Mouse (Mus musculus): ENCODE results near the gene Cspg4.
A peak's percentile ranks its signal among the peaks of the same experiment; 100 is the strongest.

The Cspg4 gene

GRCm38 (mm10) chr9:56864832-56865231, at the start of gene Cspg4:
Gene Cspg4 (plus strand): TSS chr9:56865033.
- no peak for DNase-seq (ENCODE audit: low spot score in 2 of 2)

DNA sequence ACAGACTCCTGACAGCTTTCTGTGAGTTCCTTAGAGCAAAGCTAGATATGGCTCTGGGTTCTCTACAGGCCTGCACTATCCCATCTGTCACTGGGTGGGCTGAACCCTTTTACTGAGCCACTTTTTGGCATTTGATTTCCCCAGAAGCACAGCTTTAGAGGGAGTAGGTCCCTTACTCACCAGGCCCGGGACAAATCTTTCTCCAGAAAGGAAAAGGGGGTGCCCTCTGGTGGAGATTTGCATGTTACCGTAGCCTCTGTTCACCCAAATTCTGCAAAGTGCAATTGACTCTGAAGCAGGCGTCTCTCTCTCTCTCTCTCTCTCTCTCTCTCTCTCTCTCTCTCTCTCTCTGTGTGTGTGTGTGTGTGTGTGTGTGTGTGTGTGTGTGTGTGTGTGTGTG, 39.9 kb upstream of the Cspg4 start:
- no peak for DNase-seq (ENCODE audit: low spot score in 2 of 2)

DNA sequence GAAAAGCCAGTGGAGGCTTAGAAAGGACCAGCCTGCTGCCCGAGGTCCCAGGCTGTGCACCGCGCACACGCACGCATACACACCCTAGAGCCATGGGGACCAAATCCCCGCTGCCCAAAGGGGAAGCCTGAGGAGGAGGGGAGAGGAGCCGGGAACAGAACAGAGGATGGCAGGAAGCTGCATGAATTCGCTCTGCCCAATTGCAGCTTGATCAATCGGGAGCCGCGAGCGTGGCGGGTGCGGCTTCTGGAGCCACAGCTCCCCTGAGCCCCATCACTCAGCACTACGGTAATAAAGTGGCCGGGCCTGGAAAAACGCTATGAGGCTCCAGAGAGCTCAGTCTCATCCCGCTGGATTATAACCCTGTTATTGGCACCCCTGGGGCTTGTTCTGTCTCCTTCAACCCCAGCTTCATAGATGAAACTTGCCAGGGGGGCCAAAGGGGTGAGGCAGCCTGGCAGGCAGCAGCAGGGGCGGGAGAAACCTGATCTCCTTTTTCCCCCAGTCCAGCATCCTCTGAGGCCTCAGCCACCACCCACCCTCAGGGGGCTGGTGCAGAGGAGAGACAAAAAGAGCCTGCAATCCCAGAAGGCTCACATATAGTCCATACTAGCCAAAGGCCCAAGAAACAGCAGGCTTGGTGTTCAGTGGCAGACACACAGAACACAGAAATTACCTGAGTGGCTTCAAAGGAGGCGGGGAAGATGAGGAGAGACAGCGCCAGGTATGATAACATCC, 39.2 kb upstream of the Cspg4 start:
- no peak for DNase-seq (ENCODE audit: low spot score in 2 of 2)

GRCm38 (mm10) chr9:56828146-56828545, 36.7 kb upstream of the Cspg4 start:
- DNase-seq (ENCODE audit: low spot score in 2 of 2), result no peak

GRCm38 (mm10) chr9:56828841-56829240, 36.0 kb upstream of the Cspg4 start:
- no peak for DNase-seq (ENCODE audit: low spot score in 2 of 2)

GRCm38 (mm10) chr9:56830162-56830561, 34.7 kb upstream of the Cspg4 start:
- DNase-seq (ENCODE audit: low spot score in 2 of 2), result no peak

GRCm38 (mm10) chr9:56831904-56832303, 32.9 kb upstream of the Cspg4 start:
- no peak for DNase-seq (ENCODE audit: low spot score in 2 of 2)

DNA sequence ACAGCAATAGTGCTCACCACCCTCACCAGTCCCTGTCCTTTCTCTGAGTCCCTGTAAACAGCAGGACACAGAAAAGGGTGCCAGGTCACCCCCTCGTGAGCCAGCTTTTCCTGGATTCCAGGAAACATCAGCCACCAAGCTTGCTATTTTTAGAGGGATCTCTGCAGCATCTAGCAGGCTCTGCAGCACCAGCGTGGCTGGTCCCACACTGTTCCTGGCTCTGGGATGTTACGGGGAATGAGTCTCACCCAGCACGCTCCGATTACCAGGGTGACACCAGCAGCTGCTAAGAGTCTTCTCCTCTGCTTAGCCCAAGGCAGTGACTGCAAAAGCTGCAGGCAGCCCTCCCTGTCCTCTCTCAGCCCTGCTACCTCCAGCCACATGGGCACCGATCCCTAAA, 31.9 kb upstream of the Cspg4 start:
- DNase-seq (ENCODE audit: low spot score in 2 of 2), result no peak

DNA sequence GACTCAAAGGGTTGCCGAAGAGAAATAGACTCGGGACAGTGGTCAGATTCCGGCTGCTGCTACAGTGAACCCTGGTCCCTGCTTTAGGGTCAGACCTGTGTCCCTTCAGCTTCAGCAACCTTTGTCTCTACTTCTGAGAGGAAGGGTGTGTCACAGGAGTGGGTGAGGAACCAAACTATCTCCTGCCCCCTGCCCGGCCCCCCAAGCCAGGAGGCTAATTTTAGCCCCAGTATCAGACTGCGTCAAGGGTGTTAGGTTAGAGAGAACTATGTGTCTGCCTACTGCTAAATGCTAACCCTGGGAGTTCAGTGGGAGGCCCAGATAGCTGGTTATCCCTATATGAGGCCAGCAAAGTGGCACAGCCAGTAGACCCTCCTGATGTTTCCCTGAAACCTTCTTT, 29.7 kb upstream of the Cspg4 start:
- no peak for DNase-seq (ENCODE audit: low spot score in 2 of 2)

GRCm38 (mm10) chr9:56840721-56841120, 24.1 kb upstream of the Cspg4 start:
- DNase-seq (ENCODE audit: low spot score in 2 of 2), result no peak

DNA sequence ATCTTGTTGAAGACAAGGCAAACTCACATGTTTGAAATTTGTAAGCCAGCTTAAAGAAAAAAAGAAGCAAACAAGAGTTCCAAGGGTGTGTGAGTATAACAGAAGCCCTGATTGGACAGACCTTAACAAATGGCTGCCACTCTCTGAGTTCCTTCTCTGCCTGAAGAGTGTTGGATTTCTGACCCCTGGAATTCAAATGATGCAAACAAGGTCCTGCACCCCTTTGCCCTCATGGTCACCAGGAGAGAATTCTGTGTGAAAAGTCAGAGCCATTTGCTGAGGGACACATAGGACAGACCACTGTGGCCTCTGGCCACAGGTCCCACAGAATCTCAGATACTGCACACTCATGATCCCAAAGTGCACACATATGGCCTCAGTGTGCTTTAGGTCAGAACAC, 23.0 kb upstream of the Cspg4 start:
- DNase-seq (ENCODE audit: low spot score in 2 of 2), result no peak

DNA sequence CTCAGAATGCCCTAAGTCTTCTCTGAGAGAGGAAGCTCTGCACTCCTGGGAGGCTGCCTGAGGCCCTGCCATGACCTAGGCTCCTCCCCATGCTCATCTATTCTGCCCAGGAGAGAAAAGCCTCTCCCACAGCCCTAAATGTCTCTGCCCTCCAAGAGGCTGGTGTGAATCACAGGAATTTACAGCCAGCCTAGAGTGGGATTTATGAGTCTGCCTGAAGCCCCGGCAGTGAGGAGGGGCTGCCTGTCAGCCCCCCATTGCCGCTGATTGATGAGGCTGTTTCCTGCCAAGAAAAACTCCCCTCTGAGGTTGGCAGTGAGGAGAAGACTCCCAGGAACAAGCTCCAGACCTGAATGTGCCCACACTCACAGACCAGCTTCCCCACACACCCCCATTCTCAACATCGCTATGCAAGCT, 22.5 kb upstream of the Cspg4 start:
- DNase-seq (ENCODE audit: low spot score in 2 of 2), result no peak

- DNase-seq (ENCODE audit: low spot score in 2 of 2), result peak in 1 of 2 experiments; percentile 30
These were observed 21.1 kb upstream of the Cspg4 start for GRCm38 (mm10) chr9:56843679-56844188.

GRCm38 (mm10) chr9:56844644-56845043, 20.2 kb upstream of the Cspg4 start:
- no peak for DNase-seq (ENCODE audit: low spot score in 2 of 2)

GRCm38 (mm10) chr9:56847523-56847922, 17.3 kb upstream of the Cspg4 start:
- peak in 1 of 2 experiments; percentile 27 for DNase-seq (ENCODE audit: low spot score in 2 of 2)

DNA sequence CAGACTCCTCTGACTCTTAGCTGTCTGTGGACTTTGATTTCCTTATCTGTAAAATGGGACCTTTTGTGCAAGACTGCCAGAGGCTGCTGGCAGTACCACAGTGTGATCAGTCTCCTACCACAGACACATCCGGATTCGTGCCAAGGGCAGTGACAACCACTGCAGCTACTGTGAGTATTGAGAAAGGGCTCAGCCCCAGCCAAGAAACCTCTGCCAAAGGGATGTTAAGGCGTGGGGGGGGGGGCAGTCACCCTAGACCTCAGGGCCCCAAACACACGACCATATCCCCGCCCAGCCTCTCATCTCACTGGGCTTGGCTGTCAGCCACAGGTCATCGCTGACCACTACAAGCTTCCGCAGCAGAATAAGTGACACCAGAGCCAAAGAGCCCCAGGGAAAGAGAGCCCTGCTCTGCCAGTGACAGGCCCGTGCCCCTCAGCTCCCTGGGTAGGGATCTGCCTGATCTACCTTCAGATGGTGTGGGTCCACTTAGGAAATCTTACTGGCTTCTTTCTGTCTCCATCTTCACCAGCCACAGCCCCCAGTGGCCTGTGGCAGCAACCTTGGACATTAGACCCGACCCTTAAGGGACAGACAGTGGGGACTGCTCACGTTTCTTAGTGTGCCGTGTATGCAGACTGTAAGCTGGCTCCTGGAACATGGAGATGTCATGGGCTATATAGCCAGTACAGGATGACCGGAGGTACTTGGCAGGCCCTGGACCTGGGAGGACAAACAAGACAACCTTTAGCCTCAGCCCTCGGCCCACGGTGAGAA, 14.5 kb upstream of the Cspg4 start:
- DNase-seq (ENCODE audit: low spot score in 2 of 2), result no peak

DNA sequence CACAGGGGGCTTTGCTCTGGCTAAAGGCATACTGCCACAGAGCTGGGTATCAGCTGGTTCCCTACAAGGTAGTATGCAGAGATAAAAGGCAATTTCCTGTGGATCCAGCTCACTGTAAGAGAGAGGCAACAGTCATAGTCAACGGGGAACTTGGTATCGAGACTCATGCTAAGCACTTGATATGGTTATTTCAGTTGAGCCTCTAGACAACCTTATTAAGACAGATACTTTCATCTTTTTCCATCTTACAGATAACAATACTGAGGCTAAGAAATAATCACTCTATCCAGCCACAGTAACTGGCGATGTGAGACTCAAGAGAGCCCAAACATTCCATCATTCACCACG, 14.0 kb upstream of the Cspg4 start:
- DNase-seq (ENCODE audit: low spot score in 2 of 2), result no peak

DNA sequence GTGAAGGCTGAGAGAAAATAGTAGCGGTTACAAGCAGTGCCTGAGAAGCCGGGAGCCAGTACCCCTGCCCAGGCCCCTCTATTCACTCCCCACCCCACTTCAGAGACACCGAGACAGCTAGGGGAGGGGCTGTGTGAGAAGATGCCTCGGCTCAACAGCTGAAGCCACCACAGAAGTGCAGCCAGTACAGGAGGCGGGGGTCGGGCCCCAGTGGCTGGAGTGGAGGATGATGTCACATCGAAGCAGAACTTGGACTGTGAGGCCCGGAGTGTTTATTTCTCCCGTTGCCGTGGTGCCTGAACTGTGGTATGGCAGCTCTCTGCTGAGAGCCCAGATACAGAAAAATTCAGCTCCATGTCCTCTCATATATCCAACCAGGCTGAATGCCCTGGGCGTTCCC, 13.1 kb upstream of the Cspg4 start:
- DNase-seq (ENCODE audit: low spot score in 2 of 2), result no peak

- no peak for DNase-seq (ENCODE audit: low spot score in 2 of 2)
These were observed 7.4 kb upstream of the Cspg4 start for GRCm38 (mm10) chr9:56857463-56857862.

- no peak for DNase-seq (ENCODE audit: low spot score in 2 of 2)
These were observed 4.8 kb upstream of the Cspg4 start for GRCm38 (mm10) chr9:56860035-56860434.

- no peak for DNase-seq (ENCODE audit: low spot score in 2 of 2)
These were observed 4.2 kb upstream of the Cspg4 start for GRCm38 (mm10) chr9:56860486-56861269.

- DNase-seq (ENCODE audit: low spot score in 2 of 2), result no peak
These were observed 2.0 kb upstream of the Cspg4 start for GRCm38 (mm10) chr9:56862863-56863262.

Measured in spleen, postnatal 14 days (tissue).